Mouse (Mus musculus) heart, adult 2 months (tissue): Measurements from ENCODE around the gene Ovol1.

Experiments
- CTCF ChIP-seq: fragments of 200-600 bp; IDR thresholded peaks from 2 replicates; pipeline ENCODE4 v1.8.1; 2022; ENCODE audit warnings: antibody characterized with exemption, mild to moderate bottlenecking, moderate library complexity
- EP300 ChIP-seq: fragments of 200-500 bp; IDR thresholded peaks from 2 replicates; pipeline ENCODE4 v1.6.1; 2011; ENCODE audit warnings: low read depth, low read length, control low read depth; ENCODE audit not compliant: insufficient read depth
- POLR2A ChIP-seq: fragments of 200-500 bp; IDR thresholded peaks from 2 replicates; pipeline ENCODE4 v1.6.1; 2011; ENCODE audit warnings: mild to moderate bottlenecking, low read depth, low read length, control low read depth; ENCODE audit not compliant: insufficient read depth

DNA sequence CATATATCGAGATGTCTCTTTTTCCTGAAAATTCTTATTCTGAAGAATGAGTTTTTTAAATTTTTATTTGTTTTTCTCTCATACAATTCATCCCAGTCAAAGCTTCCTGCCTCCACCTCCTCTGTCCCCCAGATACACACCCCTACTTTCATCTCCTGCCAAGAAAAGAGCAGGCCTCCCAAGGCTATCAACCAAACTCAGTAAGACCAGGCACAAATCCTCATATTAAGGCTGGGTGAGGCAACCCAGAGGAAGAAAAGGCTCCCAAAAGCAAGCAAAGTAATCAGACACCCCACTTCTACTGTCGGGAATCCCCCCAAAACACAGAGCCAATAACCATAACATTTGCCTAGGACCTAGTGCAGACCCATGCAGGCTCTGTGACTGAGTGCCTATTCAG lies 21.5 kb upstream of the Ovol1 start:
- TF ChIP-seq CTCF (no peak), POLR2A (no peak), EP300 (no peak)
